Mouse (Mus musculus): ENCODE data around the gene Nid2.

The Nid2 gene

GRCm38 (mm10) chr14:19858808-19859776 lies 108.0 kb downstream of the Nid2 start:
- no peak for DNase-seq (ENCODE audit: low spot score in 2 of 2)

- DNase-seq (ENCODE audit: low spot score in 2 of 2): no peak
These were observed 109.2 kb downstream of the Nid2 start for GRCm38 (mm10) chr14:19860281-19860680.
